Mouse (Mus musculus) liver, embryonic 13.5 days (tissue): ENCODE measurements at regions not wholly inside any gene's neighbourhood (a gene's known extent, or its start where the extent isn't known, plus 50 kb on each side); places are given as distances from the start of the nearest gene placed in this dataset.

Experiments
- ATAC-seq: fragments of 200-750 bp; cut with Nextera tagmentation; 2 replicates; pipeline ENCODE4 v1.8.0; 2017; ENCODE audit warnings: low read depth, mild to moderate bottlenecking, moderate number of reproducible peaks, moderate library complexity
- DNase-seq: peaks from one replicate; pipeline ENCODE4 v3.0.0; 2022
- H3K27ac ChIP-seq: fragments of 300-500 bp; sonication (generic); 2 replicates; pipeline ENCODE4 v1.5.1; 2015; ENCODE audit warnings: moderate library complexity, mild to moderate bottlenecking, inconsistent platforms
- H3K27me3 ChIP-seq: fragments of 300-500 bp; sonication (generic); 2 replicates; pipeline ENCODE4 v1.6.1; 2015; ENCODE audit warnings: mild to moderate bottlenecking, inconsistent platforms
- H3K36me3 ChIP-seq: fragments of 300-500 bp; sonication (generic); 2 replicates; pipeline ENCODE4 v1.6.1; 2015; ENCODE audit warnings: mild to moderate bottlenecking, inconsistent platforms
- H3K4me1 ChIP-seq: fragments of 300-500 bp; sonication (generic); replicated peaks from 2 replicates; pipeline ENCODE4 v1.6.1; 2015; ENCODE audit warnings: inconsistent platforms
- H3K4me2 ChIP-seq: fragments of 300-500 bp; sonication (generic); 2 replicates; pipeline ENCODE4 v1.6.1; 2015; ENCODE audit warnings: inconsistent platforms, mild to moderate bottlenecking, moderate library complexity
- H3K4me3 ChIP-seq: fragments of 300-500 bp; sonication (generic); replicated peaks from 2 replicates; pipeline ENCODE4 v1.5.1; 2015; ENCODE audit warnings: mild to moderate bottlenecking, inconsistent platforms
- H3K9ac ChIP-seq: fragments of 300-500 bp; sonication (generic); 2 replicates; pipeline ENCODE4 v1.6.1; 2015; ENCODE audit warnings: mild to moderate bottlenecking, inconsistent platforms
- H3K9me3 ChIP-seq: fragments of 300-500 bp; sonication (generic); replicated peaks from 2 replicates; pipeline ENCODE4 v1.6.1; 2016; ENCODE audit warnings: inconsistent platforms
- WGBS: fragments of 180-500 bp; shearing (Covaris S2); methylation state at CpG from one replicate; pipeline ENCODE4 v1.1.7; 2015; ENCODE audit not compliant: insufficient replicate concordance; 5-methylcytosine and 5-hydroxymethylcytosine counted together

GRCm38 (mm10) chr9:120868330-120868729 lies 60.7 kb upstream of the Ctnnb1 start:
- Histone ChIP-seq H3K9me3 (no peaks in the 10 kb centered on the region), H3K4me1 (no peaks in the 10 kb centered on the region), H3K27ac (no peak overlapping the region), H3K27me3 (no peaks in the 10 kb centered on the region), H3K36me3 (no peaks in the 10 kb centered on the region), H3K4me2 (no peak overlapping the region), H3K4me3 (no peak overlapping the region), H3K9ac (no peak overlapping the region)
- 20% methylated on average over 4 of the region's 4 CpGs for WGBS
- ATAC-seq (no peak), DNase-seq (no peak)

- DNase-seq, result no peak
- Histone ChIP-seq H3K4me1 (no peaks in the 10 kb centered on the region), H3K27me3 (no peaks in the 10 kb centered on the region)
These were observed 59.5 kb upstream of the Ctnnb1 start for GRCm38 (mm10) chr9:120869432-120870081.

DNA sequence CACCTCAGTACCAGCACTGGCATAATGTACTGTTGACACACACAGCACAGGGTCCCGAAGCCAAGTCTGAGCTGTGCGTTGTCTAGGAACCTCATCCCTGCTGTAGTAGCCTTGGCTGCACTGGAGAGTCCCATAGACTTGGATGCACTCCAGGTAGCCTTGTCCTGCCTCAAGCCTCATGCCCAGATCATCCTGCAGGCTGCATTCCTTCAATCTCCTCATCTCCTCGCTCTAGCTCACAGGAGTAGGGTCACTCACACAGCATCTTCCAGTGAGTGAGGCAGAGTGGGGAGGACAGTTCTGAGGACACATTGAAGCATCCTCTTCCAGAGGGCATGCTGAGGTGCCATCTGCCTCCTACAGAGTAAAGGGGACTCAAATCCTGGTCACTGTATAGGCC lies 55.7 kb upstream of the Ctnnb1 start:
- no peak overlapping the region for H3K9ac ChIP-seq
- ATAC-seq (no peak), DNase-seq (no peak)
- no peaks in the 10 kb centered on the region for H3K27me3 ChIP-seq
- no peaks in the 10 kb centered on the region for H3K9me3 ChIP-seq
- H3K27ac ChIP-seq, result no peak overlapping the region
- H3K4me3 ChIP-seq, result no peak overlapping the region
- 71% methylated on average over 3 of the region's 3 CpGs for WGBS
- H3K4me1 ChIP-seq, result no peaks in the 10 kb centered on the region
- no peak overlapping the region for H3K4me2 ChIP-seq
- H3K36me3 ChIP-seq, result no peaks in the 10 kb centered on the region

More at GRCm38 (mm10) chr9:120869432-120870081, 59.5 kb upstream of the Ctnnb1 start:
- H3K4me2 ChIP-seq, result no peak overlapping the region
- WGBS, result 49% methylated on average over 19 of the region's 19 CpGs
- H3K9ac ChIP-seq, result no peak overlapping the region
- no peak for ATAC-seq
- no peak overlapping the region for H3K4me3 ChIP-seq
- H3K27ac ChIP-seq, result no peak overlapping the region
- no peaks in the 10 kb centered on the region for H3K36me3 ChIP-seq
- no peaks in the 10 kb centered on the region for H3K9me3 ChIP-seq

- H3K9ac ChIP-seq, result no peak overlapping the region
- 76% methylated on average over 5 of the region's 5 CpGs for WGBS
- no peaks in the 10 kb centered on the region for H3K36me3 ChIP-seq
- H3K4me1 ChIP-seq, result no peaks in the 10 kb centered on the region
- no peak overlapping the region for H3K4me2 ChIP-seq
- DNase-seq (no peak), ATAC-seq (no peak)
- no peak overlapping the region for H3K4me3 ChIP-seq
- H3K27me3 ChIP-seq, result no peaks in the 10 kb centered on the region
- H3K9me3 ChIP-seq, result no peaks in the 10 kb centered on the region
- no peak overlapping the region for H3K27ac ChIP-seq
These were observed 54.5 kb upstream of the Ctnnb1 start for GRCm38 (mm10) chr9:120874416-120874976.

- Histone ChIP-seq H3K9me3 (no peaks in the 10 kb centered on the region), H3K4me1 (0 out of 2 replicates have a peak, but pooled peaks cover 10% of the 10 kb centered on the region), H3K27me3 (no peaks in the 10 kb centered on the region), H3K36me3 (no peaks in the 10 kb centered on the region), H3K4me3 (no peak overlapping the region), H3K4me2 (no peak overlapping the region), H3K27ac (no peak overlapping the region), H3K9ac (no peak overlapping the region)
- ATAC-seq, result no peak
- WGBS, result 57% methylated on average over 2 of the region's 2 CpGs
- no peak for DNase-seq
These were observed 51.9 kb upstream of the Ctnnb1 start for GRCm38 (mm10) chr9:120877101-120877500.
